Mouse (Mus musculus) lung, embryonic 16.5 days (tissue): ENCODE data around the gene Timp3. TPM values are rescaled to one million over a fixed set of nuclear protein-coding genes. Genes with fewer than 3 reads are reported as not detected.

Experiments used
- ATAC-seq: fragments of 200-750 bp; cut with Nextera tagmentation; 2 replicates; pipeline ENCODE4 v1.8.0; 2017; ENCODE audit warnings: low read depth, mild to moderate bottlenecking, moderate library complexity
- H3K27ac ChIP-seq: fragments of 300-500 bp; sonication (generic); 2 replicates; pipeline ENCODE4 v1.5.1; 2014; ENCODE audit warnings: mild to moderate bottlenecking, control low read depth, low read length
- H3K27me3 ChIP-seq: fragments of 300-500 bp; sonication (generic); 2 replicates; pipeline ENCODE4 v1.6.1; 2014; ENCODE audit warnings: low read depth, low read length, mixed read lengths; ENCODE audit not compliant: control insufficient read depth, insufficient read depth
- H3K36me3 ChIP-seq: fragments of 300-500 bp; sonication (generic); 2 replicates; pipeline ENCODE4 v1.6.1; 2014; ENCODE audit warnings: low read length; ENCODE audit not compliant: control insufficient read depth, insufficient read depth
- H3K4me1 ChIP-seq: fragments of 300-500 bp; sonication (generic); replicated peaks from 2 replicates; pipeline ENCODE4 v1.6.1; 2014; ENCODE audit warnings: low read length, mixed read lengths; ENCODE audit not compliant: control insufficient read depth, insufficient read depth
- H3K4me2 ChIP-seq: fragments of 300-500 bp; sonication (generic); 2 replicates; pipeline ENCODE4 v1.6.1; 2014; ENCODE audit warnings: low read depth, low read length, control low read depth
- H3K4me3 ChIP-seq: fragments of 300-500 bp; sonication (generic); 2 replicates; pipeline ENCODE4 v1.5.1; 2014; ENCODE audit warnings: mild to moderate bottlenecking, low read length, control low read depth
- H3K9ac ChIP-seq: fragments of 300-500 bp; sonication (generic); 2 replicates; pipeline ENCODE4 v1.6.1; 2014; ENCODE audit warnings: low read length, control low read depth
- H3K9me3 ChIP-seq: fragments of 300-500 bp; sonication (generic); 2 replicates; pipeline ENCODE4 v1.6.1; 2016; ENCODE audit warnings: low read length; ENCODE audit not compliant: control insufficient read depth
- WGBS: fragments of 180-500 bp; shearing (Covaris S2); extraction: QIAGEN DNeasy Blood & Tissue Kit; methylation state at CpG from one replicate; pipeline ENCODE4 v1.1.7; 2014; 5-methylcytosine and 5-hydroxymethylcytosine counted together
- polyA plus RNA-seq: library from polyadenylated mRNA; unstranded; fragments of >200 nt; fragmentation: Nextera tagmentation; extraction: Ambion mirVana; gene quantifications from 2 replicates; pipeline ENCODE4 v1.2.1, GENCODE M21; 2015

Gene Timp3
- polyA plus RNA-seq, 1 experiment from 2014 or later, result 90.5 TPM

- no peak overlapping the region for H3K27ac ChIP-seq
- WGBS, result 35% methylated on average over 2 of the region's 2 CpGs
- H3K27me3 ChIP-seq, result no peaks in the 10 kb centered on the region
- H3K4me3 ChIP-seq, result no peak overlapping the region
- H3K9me3 ChIP-seq, result no peaks in the 10 kb centered on the region
- 0 out of 2 replicates have a peak, but pooled peaks have one; percentile 34 for ATAC-seq
- no peaks in the 10 kb centered on the region for H3K36me3 ChIP-seq
- peaks cover 23% of the 10 kb centered on the region for H3K4me1 ChIP-seq
- H3K4me2 ChIP-seq, result no peak overlapping the region
- H3K9ac ChIP-seq, result no peak overlapping the region
These were observed 89.7 kb downstream of the Timp3 start for GRCm38 (mm10) chr10:86389913-86390312.

- Histone ChIP-seq H3K4me3 (no peak overlapping the region), H3K27me3 (no peaks in the 10 kb centered on the region), H3K9me3 (no peaks in the 10 kb centered on the region), H3K27ac (no peak overlapping the region), H3K4me1 (peaks cover 13% of the 10 kb centered on the region), H3K9ac (no peak overlapping the region), H3K36me3 (no peaks in the 10 kb centered on the region), H3K4me2 (no peak overlapping the region)
- 75% methylated on average over 3 of the region's 3 CpGs for WGBS
- ATAC-seq, result no peak
These were observed 92.2 kb downstream of the Timp3 start for GRCm38 (mm10) chr10:86392399-86392798.

GRCm38 (mm10) chr10:86397577-86398346 lies 97.6 kb downstream of the Timp3 start:
- no peaks in the 10 kb centered on the region for H3K36me3 ChIP-seq
- no peak overlapping the region for H3K27ac ChIP-seq
- H3K4me3 ChIP-seq, result no peak overlapping the region
- ATAC-seq, result 0 out of 2 replicates have a peak, but pooled peaks have one; percentile 10
- no peak overlapping the region for H3K9ac ChIP-seq
- no peaks in the 10 kb centered on the region for H3K9me3 ChIP-seq
- WGBS, result 45% methylated on average over 4 of the region's 4 CpGs
- no peaks in the 10 kb centered on the region for H3K4me1 ChIP-seq
- H3K4me2 ChIP-seq, result no peak overlapping the region
- no peaks in the 10 kb centered on the region for H3K27me3 ChIP-seq

GRCm38 (mm10) chr10:86398347-86398720 lies 98.2 kb downstream of the Timp3 start:
- Histone ChIP-seq H3K27ac (no peak overlapping the region), H3K4me3 (no peak overlapping the region), H3K4me2 (no peak overlapping the region), H3K9ac (no peak overlapping the region), H3K36me3 (no peaks in the 10 kb centered on the region), H3K27me3 (no peaks in the 10 kb centered on the region), H3K4me1 (no peaks in the 10 kb centered on the region), H3K9me3 (no peaks in the 10 kb centered on the region)
- no peak for ATAC-seq
- 41% methylated on average over 2 of the region's 2 CpGs for WGBS

Other genes starting within 250 kb of the Timp3 start
- gene Syn3, start 198.5 kb downstream of the Timp3 start, polyA plus RNA-seq, result 2.2 and 2.8 TPM in 2 replicates